Mouse (Mus musculus) spleen, postnatal 14 days (tissue): ENCODE data around the gene Ubn2.
"Not testable (repeated sequence)": the region's sequence is repeated elsewhere in the genome, so short reads cannot be mapped to it uniquely, and the experiment has no call there.

Experiments
- DNase-seq, 2 experiments: peaks; one replicate each; pipeline ENCODE4 v3.0.0; 2021 to 2022; ENCODE audit warnings: low spot score in 2 of 2

Ubn2 gene

DNA sequence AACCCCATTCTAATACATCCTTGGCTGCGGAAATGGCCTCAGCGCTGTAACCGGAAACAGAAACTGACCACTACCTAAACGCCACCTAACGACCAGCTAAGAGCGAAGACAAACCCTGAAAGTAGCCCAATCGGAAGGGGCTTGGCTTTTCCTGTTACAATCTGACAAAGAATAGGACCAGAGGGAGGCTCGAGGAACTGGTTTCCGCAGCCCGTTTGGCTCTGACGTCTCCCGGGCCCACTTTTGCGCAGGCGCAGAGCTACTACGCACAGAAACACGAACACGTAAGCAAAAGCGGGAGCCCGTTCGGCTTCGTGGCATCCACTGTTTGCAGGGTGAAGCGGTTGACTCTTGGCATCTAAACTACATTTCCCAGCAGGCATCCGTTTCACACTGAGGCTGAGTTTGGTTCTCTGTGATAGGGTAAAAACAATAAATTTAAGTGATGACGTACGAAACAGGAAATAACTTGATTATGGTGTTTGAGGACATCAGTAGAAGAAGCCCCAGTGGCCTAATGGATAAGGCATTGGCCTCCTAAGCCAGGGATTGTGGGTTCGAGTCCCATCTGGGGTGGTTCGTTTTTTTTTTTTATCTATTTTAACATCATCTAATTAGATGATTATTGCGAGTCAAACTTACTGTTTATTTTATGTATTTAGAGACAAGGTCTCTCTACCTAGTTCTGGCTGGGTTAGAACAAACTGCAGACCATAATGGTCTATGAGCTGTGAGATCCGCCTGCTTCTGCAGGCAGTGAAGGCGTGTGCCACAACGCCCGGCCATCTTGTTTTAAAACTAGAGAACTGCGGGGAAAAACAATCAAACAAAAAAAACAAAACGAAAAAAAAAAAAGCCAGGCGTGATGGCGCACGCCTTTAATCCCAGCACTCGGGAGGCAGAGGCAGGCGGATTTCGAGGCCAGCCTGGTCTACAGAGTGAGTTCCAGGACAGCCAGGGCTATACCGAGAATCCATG lies 100.0 kb downstream of the Ubn2 start, which contains the start of gene Fmc1:
Gene Fmc1 (plus strand): TSS at position 75 of the 978 bp plus-strand sequence.
- peak; percentile 88 to 92 for DNase-seq

DNA sequence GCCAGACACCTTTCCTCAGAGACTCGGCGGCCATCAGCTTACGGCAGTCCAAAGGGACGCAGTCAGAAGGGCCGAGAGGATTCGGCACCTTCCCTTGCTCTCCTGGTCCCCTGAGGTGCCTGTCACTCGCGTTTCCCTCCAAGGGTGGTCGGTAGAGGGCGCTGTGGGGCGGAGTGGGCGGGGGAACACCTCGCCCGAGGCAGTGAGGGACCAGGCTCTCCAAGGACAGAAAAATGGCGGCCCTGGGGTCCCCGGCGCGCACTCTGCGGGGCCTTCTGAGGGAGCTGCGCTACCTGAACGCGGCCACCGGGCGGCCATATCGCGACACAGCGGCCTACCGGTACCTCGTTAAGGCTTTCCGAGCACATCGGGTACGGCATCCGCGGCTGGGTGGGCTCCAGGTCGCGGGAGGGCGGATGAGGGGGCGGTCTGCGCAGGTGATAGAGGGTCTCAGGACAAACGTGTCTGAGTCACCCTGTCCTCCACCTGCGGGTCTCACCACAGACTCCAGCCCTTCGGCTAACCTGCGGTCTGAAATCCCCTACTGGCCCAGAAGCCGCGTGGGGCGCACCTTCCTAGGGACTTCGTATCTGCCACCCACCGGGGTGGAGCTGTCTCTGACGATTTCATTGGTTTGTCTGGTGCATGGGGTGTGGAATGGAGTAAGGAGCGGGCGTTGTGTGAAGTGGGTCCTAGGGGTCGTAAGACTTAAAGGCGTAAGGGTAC lies 101.1 kb downstream of the Ubn2 start:
- peak; percentile 100 for DNase-seq

DNA sequence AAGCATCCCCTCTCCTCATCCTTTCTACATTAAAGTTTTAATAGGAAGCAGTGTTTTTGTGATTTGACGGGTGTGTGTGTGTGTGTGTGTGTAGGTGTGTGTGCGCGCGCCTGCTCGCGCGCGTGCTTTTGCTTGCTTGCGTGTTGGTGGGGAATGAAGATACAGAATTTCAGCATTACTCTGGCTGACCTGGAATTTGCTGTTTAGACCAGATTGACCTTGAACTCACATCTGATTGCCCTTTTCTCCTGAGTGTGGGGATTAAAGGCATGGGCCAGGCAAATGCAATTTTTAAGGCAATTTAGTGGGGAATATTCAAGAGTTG lies 101.6 kb downstream of the Ubn2 start:
- DNase-seq: no peak

DNA sequence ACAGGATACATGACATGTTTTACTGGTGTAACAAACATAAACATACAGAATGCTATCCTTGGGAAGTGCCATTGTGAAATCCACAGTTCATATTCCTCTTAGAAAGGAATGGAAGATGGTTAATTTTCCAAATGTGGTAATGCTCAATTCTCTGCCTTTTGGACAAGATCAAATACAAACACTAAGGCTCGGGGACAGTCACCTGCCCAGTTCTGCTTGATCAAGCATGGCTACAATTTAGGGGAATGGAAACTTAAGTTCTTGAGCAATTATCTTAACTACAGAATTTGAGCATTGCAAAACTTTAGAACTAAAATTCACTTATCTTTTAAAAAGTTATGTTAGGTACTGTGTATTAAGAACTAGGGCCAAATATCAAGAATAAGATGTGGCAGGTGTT lies 102.0 kb downstream of the Ubn2 start:
- no peak for DNase-seq

DNA sequence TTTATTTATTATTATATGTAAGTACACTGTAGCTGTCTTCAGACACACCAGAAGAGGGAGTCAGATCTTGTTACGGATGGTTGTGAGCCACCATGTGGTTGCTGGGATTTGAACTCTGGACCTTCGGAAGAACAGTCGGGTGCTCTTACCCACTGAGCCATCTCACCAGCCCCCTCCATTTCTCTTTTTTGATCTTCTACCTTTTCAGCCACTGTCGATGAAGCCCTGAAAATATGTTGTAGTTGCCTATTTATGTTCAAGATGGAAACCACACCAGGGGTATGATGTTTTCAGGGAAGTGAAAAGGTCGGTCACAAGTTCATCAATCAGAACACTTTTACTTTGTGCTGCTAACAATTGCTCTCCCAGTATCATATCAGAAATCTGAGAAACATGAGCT lies 110.4 kb downstream of the Ubn2 start:
- DNase-seq: not testable (repeated sequence)

DNA sequence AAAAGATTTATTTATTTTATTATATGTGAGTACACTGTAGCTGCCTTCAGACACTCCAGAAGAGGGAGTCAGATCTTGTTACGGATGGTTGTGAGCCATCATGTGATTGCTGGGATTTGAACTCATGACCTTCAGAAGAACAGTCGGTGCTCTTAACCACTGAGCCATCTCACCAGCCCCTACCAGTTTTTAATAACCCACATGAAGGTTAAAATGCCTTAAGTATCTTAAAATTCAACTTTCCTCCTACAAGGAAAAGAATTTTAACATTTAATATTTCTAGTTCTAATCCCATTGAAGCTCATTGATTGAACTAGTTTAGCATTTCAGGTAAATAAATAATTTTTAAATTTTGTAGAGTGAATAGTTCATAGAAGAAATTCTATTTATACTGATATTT lies 113.3 kb downstream of the Ubn2 start:
- not testable (repeated sequence) for DNase-seq

DNA sequence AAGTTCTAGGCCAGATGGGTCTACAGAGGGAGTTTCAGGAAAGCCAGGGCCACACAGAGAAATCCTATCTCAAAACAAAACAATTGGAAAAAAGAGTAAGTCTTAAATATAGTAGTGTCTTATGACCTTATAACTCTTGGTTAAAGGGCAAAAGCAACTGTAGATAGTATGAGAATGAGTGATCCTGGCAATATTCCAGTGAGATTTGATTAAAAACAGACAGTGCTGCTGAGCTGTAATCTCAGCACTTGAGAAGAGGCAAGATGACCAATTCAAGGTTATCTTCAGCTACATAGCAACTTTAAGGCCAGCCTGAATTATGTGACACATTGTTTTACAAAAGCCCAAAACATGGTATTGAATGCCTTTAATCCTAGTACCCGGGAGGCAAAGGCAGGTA lies 114.0 kb downstream of the Ubn2 start:
- no peak for DNase-seq

DNA sequence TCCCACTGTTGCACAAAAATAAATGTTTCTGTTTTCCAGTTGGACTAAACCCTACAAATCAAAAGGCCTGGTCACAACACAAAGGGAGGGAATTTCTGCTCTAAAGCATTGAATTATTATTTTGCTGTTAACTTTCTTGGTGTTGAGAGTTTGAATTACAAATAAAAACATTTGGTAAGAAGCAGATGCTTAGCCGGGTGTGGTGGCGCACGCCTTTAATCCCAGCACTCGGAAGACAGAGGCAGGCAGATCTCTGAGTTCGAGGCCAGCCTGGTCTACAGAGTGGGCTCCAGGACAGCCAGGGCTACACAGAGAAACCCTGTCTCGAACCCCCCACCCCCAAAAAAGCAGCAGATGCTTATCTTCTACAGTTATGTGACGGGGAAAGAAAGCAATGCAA lies 114.8 kb downstream of the Ubn2 start:
- not testable (repeated sequence) for DNase-seq

DNA sequence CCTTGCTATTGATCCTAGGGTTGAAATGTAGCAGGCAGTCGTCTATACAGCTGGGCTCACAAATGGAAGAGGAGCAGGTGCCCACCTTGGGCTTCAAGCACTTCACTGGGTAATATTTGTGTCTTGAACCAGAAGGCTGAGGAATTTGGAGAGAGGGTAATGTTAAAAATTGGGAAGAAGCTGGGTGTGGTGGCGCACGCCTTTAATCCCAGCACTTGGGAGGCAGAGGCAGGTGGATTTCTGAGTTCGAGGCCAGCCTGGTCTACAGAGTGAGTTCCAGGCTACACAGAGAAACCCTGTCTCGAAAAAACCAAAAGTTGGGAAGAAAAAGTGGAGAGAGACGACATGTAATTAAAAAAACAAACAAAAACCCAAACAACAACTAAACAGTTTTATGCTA lies 116.1 kb downstream of the Ubn2 start:
- DNase-seq: not testable (repeated sequence)

DNA sequence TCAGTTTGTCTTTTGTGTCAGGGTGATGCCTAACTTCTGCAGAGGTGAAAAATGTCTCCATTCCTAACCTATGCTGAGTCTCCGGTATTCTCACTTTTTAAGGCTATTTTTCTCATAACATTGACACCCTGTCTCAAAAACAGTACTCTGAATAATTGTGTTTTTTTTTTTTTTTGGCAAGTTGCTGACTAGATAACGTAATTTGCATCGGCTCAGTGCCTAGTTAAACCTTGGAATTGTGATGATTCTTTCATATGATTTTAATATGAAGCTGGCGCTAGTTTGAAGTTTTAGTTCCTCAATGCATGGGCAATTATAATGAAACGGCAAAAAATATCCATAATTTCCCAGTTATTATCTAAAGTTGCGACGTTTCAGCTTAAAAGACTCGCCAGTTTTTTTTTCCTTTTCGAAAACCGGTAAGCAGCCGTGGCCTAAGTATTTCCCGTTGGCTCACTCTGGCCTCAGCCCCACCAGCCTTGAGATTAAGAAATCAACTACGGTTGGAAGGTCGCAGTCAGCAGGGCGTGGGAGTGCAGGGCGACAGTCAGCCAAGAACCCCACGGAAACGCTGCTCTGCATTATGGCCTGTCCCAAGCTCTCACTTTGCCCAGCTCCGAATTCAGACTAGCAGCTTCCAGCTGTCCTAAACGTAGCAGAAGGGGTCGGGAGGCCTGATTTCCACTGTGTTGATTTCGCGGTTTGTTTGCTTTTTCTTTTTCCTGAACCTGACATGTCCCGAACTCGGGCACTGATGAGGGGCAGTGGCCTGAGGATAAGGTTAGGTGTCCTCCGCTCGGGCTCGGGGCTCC lies 116.7 kb downstream of the Ubn2 start:
- peak; percentile 60 to 64 for DNase-seq

DNA sequence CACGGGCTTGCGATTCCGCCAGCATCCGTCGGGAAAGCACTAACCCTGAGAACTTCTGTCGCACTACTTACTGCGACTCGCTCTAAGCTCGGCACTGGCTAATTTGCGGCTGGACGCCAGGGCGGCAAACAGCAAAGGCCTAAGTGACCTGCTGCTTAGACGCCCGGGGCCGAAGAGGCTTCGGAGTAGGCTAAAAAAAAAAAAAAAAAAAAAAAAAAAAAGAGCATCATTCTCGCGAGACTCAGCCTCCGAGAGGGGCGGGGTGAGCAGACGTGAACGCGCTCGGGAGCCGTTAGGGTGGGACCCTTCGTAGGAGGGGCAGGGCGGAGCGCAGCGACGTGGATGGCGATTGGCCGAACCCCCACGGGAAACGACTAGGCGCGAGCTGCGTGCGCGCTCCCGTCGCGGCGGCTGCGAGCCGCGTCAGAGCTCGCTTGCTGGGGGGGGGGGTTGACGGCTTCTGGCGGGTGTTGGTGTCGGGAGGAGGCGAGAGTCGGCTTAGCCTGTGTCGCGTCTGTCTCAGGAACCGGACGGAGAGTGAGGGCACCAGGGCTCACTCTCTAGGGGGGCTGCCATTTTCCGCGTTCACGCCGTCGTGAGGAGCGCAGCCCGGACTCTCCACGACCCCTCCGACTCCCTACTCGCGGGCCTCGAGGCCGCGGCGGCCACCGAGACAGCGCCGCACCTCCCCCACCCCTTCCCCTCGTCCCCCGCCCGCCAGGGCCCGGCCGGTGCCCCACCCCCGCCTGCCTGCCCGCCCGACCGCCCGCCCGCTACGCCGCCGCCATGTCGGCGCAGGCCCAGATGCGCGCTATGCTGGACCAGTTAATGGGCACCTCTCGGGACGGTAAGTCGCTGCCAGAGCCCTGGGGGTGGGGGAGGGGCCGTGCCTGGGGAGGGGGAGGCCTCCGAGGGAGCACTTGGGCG lies 117.6 kb downstream of the Ubn2 start, which contains the start of gene Luc7l2:
Gene Luc7l2 (plus strand): TSS at position 273 of the 927 bp plus-strand sequence.
- peak; percentile 90 to 95 for DNase-seq

DNA sequence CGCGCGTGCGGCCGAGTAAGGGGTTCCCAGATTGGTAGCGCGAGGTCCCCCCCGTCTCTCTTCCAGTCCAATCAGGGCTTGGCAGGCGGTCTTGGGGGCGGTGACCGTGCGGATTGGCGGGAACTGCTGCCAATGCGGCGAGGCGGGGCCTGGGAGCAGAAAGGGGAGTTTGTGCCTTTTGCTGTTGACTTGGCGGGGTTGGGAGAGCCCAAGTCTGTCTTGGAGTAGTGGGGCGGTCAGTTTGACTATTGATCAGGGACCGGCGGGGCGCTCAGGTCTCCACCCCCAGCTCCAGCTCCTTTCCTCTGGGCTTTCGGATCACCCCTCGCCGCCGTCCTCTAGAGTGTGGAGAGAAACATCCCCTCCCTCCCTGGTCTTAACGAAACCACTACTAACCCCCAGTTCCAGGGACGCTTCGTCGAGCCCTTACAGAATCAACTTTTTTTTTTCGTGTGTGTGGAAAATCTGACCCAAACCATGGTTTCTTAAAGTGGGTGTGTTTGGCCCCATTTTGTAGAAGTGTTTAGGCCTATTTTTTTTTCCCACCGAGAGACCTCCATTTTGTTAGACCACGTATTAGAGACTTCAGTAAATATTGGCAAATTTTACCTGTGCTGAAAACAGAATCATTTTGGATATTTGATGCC lies 118.4 kb downstream of the Ubn2 start:
- peak; percentile 94 to 95 for DNase-seq

DNA sequence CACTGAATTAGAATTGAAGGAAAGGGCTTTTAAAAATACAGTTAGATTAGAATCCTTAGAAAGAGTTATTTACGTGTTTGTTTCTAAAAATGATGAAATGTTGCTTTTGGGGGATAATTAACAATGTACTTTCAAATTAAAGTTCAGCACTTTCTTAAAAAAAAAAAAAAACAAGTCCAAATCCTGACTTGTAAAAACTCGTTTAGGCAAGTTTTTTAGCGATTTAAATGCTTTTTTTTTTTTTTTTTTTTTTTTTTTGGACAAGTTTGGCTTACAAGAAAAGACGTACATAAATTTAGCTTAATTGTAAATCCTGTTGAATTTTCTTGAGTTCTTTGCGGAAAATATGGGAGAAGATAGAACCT lies 118.9 kb downstream of the Ubn2 start:
- no peak for DNase-seq
